Mouse (Mus musculus) brain, embryonic 14.5 days (tissue): ENCODE measurements at regions not wholly inside any gene's neighbourhood (a gene's known extent, or its start where the extent isn't known, plus 50 kb on each side); places are given as distances from the start of the nearest gene placed in this dataset.

Source experiments
- DNase-seq: peaks from one replicate; pipeline ENCODE4 v3.0.0-alpha.2; 2011; ENCODE audit warnings: low read depth
- CTCF ChIP-seq: fragments of 200-500 bp; IDR thresholded peaks from 2 replicates; pipeline ENCODE4 v1.5.1; 2012; ENCODE audit warnings: inconsistent platforms, mild to moderate bottlenecking, moderate library complexity, borderline replicate concordance; ENCODE audit not compliant: insufficient read depth, insufficient read length; ENCODE audit errors: extremely low read depth
- POLR2A ChIP-seq: fragments of 200-500 bp; IDR thresholded peaks from 2 replicates; pipeline ENCODE4 v1.6.1; 2012; ENCODE audit warnings: mild to moderate bottlenecking, inconsistent platforms, borderline replicate concordance; ENCODE audit not compliant: poor library complexity, insufficient read depth, insufficient read length, severe bottlenecking; ENCODE audit errors: extremely low read depth

GRCm38 (mm10) chr6:31184554-31184953, 214.0 kb upstream of the Mkln1 start:
- TF ChIP-seq POLR2A (no peak), CTCF (no peak)
- no peak for DNase-seq

DNA sequence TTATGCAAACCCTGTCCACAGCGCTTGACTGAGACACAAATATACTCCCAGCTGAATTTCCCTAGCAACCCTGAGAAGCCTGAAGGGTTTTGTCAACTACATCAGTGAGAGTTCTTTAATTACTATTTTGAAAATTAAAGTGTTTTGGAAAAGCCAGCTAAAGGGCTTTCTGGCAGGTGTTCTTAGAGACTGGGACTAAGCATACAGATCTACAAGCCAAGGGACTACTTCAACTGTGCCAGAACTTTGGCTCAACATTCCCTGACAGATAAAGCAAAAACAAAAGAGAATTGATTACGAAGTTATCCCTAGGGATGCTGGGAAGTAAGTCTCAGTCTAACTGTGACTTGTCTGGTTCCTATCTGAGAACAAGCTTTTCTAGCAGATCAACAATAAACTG, 213.4 kb upstream of the Mkln1 start:
- TF ChIP-seq CTCF, result no peak
- TF ChIP-seq POLR2A, result no peak

GRCm38 (mm10) chr6:31188066-31188465, 210.5 kb upstream of the Mkln1 start:
- TF ChIP-seq CTCF (no peak), POLR2A (no peak)
- no peak for DNase-seq

More for the DNA sequence above, 213.4 kb upstream of the Mkln1 start:
- DNase-seq, result peak; percentile 65

DNA sequence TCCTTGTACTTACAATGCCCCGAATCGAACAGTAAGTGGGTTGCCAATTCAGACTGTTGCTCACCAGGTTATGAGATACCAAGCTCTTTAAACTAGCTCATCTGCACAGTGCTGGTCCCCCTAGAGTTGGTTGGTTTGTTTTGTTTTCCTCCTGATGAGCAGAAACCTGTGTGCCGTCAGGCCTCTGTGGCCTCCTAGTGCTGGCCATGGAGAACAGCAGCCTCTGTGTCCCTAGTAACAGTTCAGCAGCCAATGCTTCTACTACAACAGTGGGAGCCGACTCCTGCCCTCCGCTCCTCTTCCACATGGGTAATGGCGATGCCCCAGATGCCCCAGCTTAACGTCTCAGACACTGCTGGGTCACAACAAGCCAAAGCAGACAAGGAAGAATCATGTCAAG, 209.5 kb upstream of the Mkln1 start:
- DNase-seq, result peak; percentile 51
- TF ChIP-seq POLR2A, result no peak
- peak; percentile 66 for TF ChIP-seq CTCF

- no peak for DNase-seq
- no peak for TF ChIP-seq CTCF
- TF ChIP-seq POLR2A, result no peak
These were observed 208.5 kb upstream of the Mkln1 start for GRCm38 (mm10) chr6:31190070-31190469.

DNA sequence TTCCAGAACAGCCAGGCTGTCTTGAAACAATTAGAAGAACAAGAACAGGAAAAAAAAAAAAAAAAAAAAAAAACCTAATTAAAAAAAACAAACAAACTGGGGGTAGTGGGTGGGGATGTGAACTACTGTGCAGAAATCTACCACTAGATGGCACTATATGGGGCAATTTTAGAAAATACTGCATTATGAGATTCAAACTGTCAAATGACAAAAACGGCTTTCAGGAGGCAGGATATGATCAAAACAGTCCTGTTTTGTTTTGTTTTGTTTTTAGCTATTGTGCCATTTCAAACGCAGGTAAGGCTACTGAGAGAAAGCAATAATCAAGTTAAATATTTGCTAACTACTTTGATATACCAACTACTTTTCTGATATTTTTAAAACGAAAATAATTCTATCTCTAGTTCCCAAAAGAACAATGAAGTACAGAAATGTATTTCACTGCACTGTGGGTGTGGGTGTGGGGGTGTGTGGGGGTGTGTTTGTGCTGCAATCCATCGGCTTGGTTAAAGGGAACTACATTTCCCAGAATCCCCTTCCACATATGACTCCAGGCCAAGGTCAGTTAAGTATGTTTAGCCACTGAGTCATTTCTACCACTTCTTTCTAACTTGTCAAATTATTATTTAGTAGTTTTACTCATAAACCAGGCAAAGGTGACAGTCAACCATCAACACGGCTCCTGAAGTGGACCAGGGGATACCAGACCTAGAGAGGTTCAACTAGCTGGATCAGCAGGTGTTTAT, 207.7 kb upstream of the Mkln1 start:
- TF ChIP-seq CTCF (0 out of 2 replicates have a peak, but pooled peaks have one; percentile 5), POLR2A (no peak)
- DNase-seq, result peak; percentile 70

- DNase-seq, result no peak
- TF ChIP-seq POLR2A (no peak), CTCF (no peak)
These were observed 207.0 kb upstream of the Mkln1 start for GRCm38 (mm10) chr6:31191577-31191976.

DNA sequence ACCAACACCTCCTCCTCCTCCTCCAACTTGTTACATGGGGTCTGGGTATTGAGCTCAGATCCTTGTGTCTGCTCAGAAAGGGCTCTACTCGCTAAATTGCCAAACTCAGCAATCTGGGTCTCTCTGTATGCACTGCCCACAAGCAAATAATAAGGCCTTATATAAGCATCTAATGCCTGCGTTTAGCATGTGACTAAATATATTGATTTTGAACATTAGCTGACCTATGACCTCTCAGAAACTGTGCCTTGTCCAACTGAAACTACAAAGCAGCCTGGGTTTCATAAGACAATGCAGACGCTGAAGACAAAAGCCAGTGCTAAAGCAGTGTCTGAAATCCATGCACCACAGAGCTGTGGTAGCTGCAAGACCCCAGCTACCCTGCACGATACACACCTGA, 206.3 kb upstream of the Mkln1 start:
- TF ChIP-seq CTCF (no peak), POLR2A (no peak)
- DNase-seq, result no peak

- DNase-seq, result no peak
- TF ChIP-seq CTCF, result no peak
- TF ChIP-seq POLR2A, result no peak
These were observed 205.3 kb upstream of the Mkln1 start for GRCm38 (mm10) chr6:31193202-31193601.

- no peak for DNase-seq
- TF ChIP-seq POLR2A, result no peak
- peak; percentile 46; the same call in 1 of the 2 replicates for TF ChIP-seq CTCF
These were observed 200.8 kb upstream of the Mkln1 start for GRCm38 (mm10) chr6:31197631-31198338.

DNA sequence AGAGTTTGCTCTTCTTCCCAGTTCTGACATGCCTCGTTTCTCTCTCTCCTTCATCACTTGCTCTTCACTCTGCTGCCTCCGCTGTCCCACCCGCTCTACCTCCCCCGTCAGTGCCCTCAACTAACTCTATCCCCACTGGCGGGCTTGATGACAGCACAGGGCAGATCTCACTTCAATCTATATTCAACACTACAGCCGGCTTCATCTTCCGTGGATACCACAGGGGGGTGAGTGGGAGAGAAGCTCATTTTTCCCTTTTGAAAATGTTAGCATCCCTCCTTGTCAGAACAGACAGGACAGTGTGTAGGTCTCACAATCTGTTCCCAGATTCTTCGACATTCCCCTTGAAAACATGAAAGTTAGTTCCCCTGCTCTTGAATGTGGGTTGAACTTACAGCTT, 200.2 kb upstream of the Mkln1 start:
- TF ChIP-seq POLR2A, result no peak
- no peak for TF ChIP-seq CTCF
- no peak for DNase-seq
